Mouse (Mus musculus): Measurements from ENCODE around the gene Spaca4. TPM values are rescaled to one million over a fixed set of nuclear protein-coding genes. Genes with fewer than 3 reads are reported as not detected.
A peak's percentile ranks its signal among the peaks of the same experiment; 100 is the strongest.

Spaca4 gene
- polyA plus RNA-seq (2016; fragmentation: Nextera tagmentation; extraction: Ambion mirVana) = 0.50 TPM in 1 of 2 replicates, not detected in the other

- DNase-seq (ENCODE audit: extremely low spot score, low spot score) = no peak
- Histone ChIP-seq H3K27ac (no peak within 1 kb of the TSS), H3K4me1 (peaks cover 17% of the 10 kb centered on the region), H3K4me3 (no peak within 1 kb of the TSS), H3K9me3 (no peaks in the 10 kb centered on the region), H3K36me3 (replicated peaks) (peaks cover 98% of the 10 kb centered on the region), H3K27me3 (ENCODE audit: poor library complexity, severe bottlenecking) (no peaks in the 10 kb centered on the region)
- WGBS = 91% methylated on average over 11 of the region's 11 CpGs
These were observed at the start of gene Spaca4 for GRCm38 (mm10) chr7:45725713-45726112. TSS of gene Spaca4 (minus strand) at chr7:45725813.

GRCm38 (mm10) chr7:45775237-45775636 lies 49.6 kb upstream of the Spaca4 start:
- Histone ChIP-seq H3K36me3 (replicated peaks) (no peaks in the 10 kb centered on the region), H3K27me3 (ENCODE audit: poor library complexity, severe bottlenecking) (peaks cover 16% of the 10 kb centered on the region), H3K9me3 (no peaks in the 10 kb centered on the region), H3K4me3 (no peak overlapping the region), H3K27ac (no peak overlapping the region), H3K4me1 (peaks cover 12% of the 10 kb centered on the region)
- DNase-seq (ENCODE audit: extremely low spot score, low spot score) = no peak
- 79% methylated on average over 7 of the region's 7 CpGs for WGBS

- H3K27me3 ChIP-seq (ENCODE audit: poor library complexity, severe bottlenecking) = no peaks in the 10 kb centered on the region
- no peak overlapping the region for H3K4me3 ChIP-seq
- no peak for DNase-seq (ENCODE audit: extremely low spot score, low spot score)
These were observed 45.5 kb upstream of the Spaca4 start for GRCm38 (mm10) chr7:45771101-45771500.

GRCm38 (mm10) chr7:45770427-45771082 lies 44.9 kb upstream of the Spaca4 start:
- no peaks in the 10 kb centered on the region for H3K36me3 ChIP-seq (replicated peaks)
- no peak overlapping the region for H3K4me3 ChIP-seq
- no peaks in the 10 kb centered on the region for H3K27me3 ChIP-seq (ENCODE audit: poor library complexity, severe bottlenecking)
- no peaks in the 10 kb centered on the region for H3K9me3 ChIP-seq
- no peak for DNase-seq (ENCODE audit: extremely low spot score, low spot score)
- 79% methylated on average over 8 of the region's 8 CpGs for WGBS
- peaks cover 3% of the 10 kb centered on the region; the same call in 1 of the 2 replicates for H3K4me1 ChIP-seq
- H3K27ac ChIP-seq = no peak overlapping the region

More at GRCm38 (mm10) chr7:45771101-45771500, 45.5 kb upstream of the Spaca4 start:
- H3K27ac ChIP-seq = no peak overlapping the region
- H3K36me3 ChIP-seq (replicated peaks) = no peaks in the 10 kb centered on the region
- peaks cover 3% of the 10 kb centered on the region; the same call in 1 of the 2 replicates for H3K4me1 ChIP-seq
- H3K9me3 ChIP-seq = no peaks in the 10 kb centered on the region
- 60% methylated on average over 4 of the region's 4 CpGs for WGBS

GRCm38 (mm10) chr7:45767500-45767899 lies 41.9 kb upstream of the Spaca4 start:
- WGBS = 89% methylated on average over 6 of the region's 6 CpGs

GRCm38 (mm10) chr7:45766764-45767163 lies 41.2 kb upstream of the Spaca4 start:
- Histone ChIP-seq H3K36me3 (replicated peaks) (no peaks in the 10 kb centered on the region), H3K4me1 (peaks cover 3% of the 10 kb centered on the region; the same call in 1 of the 2 replicates), H3K9me3 (no peaks in the 10 kb centered on the region), H3K4me3 (no peak overlapping the region), H3K27ac (no peak overlapping the region), H3K27me3 (ENCODE audit: poor library complexity, severe bottlenecking) (no peaks in the 10 kb centered on the region)
- WGBS = 53% methylated on average over 8 of the region's 8 CpGs
- no peak for DNase-seq (ENCODE audit: extremely low spot score, low spot score)

More at GRCm38 (mm10) chr7:45767500-45767899, 41.9 kb upstream of the Spaca4 start:
- Histone ChIP-seq H3K9me3 (no peaks in the 10 kb centered on the region), H3K27me3 (ENCODE audit: poor library complexity, severe bottlenecking) (no peaks in the 10 kb centered on the region), H3K27ac (no peak overlapping the region), H3K4me1 (peaks cover 3% of the 10 kb centered on the region; the same call in 1 of the 2 replicates), H3K4me3 (no peak overlapping the region), H3K36me3 (replicated peaks) (no peaks in the 10 kb centered on the region)
- DNase-seq (ENCODE audit: extremely low spot score, low spot score) = no peak

GRCm38 (mm10) chr7:45765995-45766394 lies 40.4 kb upstream of the Spaca4 start:
- Histone ChIP-seq H3K9me3 (no peaks in the 10 kb centered on the region), H3K4me3 (no peak overlapping the region), H3K27me3 (ENCODE audit: poor library complexity, severe bottlenecking) (peaks cover under 1% of the 10 kb centered on the region; the same call in 1 of the 2 replicates), H3K27ac (no peak overlapping the region), H3K36me3 (replicated peaks) (no peaks in the 10 kb centered on the region), H3K4me1 (peaks cover 3% of the 10 kb centered on the region; the same call in 1 of the 2 replicates)
- DNase-seq (ENCODE audit: extremely low spot score, low spot score) = no peak
- 69% methylated on average over 8 of the region's 8 CpGs for WGBS

GRCm38 (mm10) chr7:45760151-45760550 lies 34.5 kb upstream of the Spaca4 start:
- H3K36me3 ChIP-seq (replicated peaks) = no peaks in the 10 kb centered on the region
- H3K27me3 ChIP-seq (ENCODE audit: poor library complexity, severe bottlenecking) = peaks cover 38% of the 10 kb centered on the region
- H3K4me1 ChIP-seq = peaks cover 10% of the 10 kb centered on the region
- H3K27ac ChIP-seq = no peak overlapping the region
- H3K9me3 ChIP-seq = no peaks in the 10 kb centered on the region
- 0 out of 2 replicates have a peak overlapping the region, but pooled peaks have one; percentile 46 for H3K4me3 ChIP-seq
- 75% methylated on average over 5 of the region's 5 CpGs for WGBS
- no peak for DNase-seq (ENCODE audit: extremely low spot score, low spot score)

GRCm38 (mm10) chr7:45759400-45759799 lies 33.8 kb upstream of the Spaca4 start:
- Histone ChIP-seq H3K27ac (peak overlapping the region; percentile 56; the same call in 1 of the 2 replicates), H3K9me3 (no peaks in the 10 kb centered on the region)

GRCm38 (mm10) chr7:45755703-45756102 lies 30.1 kb upstream of the Spaca4 start:
- WGBS = 67% methylated on average over 6 of the region's 6 CpGs
- DNase-seq (ENCODE audit: extremely low spot score, low spot score) = no peak

More at GRCm38 (mm10) chr7:45759400-45759799, 33.8 kb upstream of the Spaca4 start:
- 8% methylated on average over 17 of the region's 27 CpGs for WGBS
- DNase-seq (ENCODE audit: extremely low spot score, low spot score) = no peak
- H3K36me3 ChIP-seq (replicated peaks) = no peaks in the 10 kb centered on the region
- peaks cover 38% of the 10 kb centered on the region for H3K27me3 ChIP-seq (ENCODE audit: poor library complexity, severe bottlenecking)
- H3K4me3 ChIP-seq = peak overlapping the region; percentile 46
- H3K4me1 ChIP-seq = peaks cover 10% of the 10 kb centered on the region

GRCm38 (mm10) chr7:45750162-45750561 lies 24.5 kb upstream of the Spaca4 start:
- H3K4me1 ChIP-seq = peaks cover 6% of the 10 kb centered on the region
- WGBS = 82% methylated on average over 9 of the region's 9 CpGs
- H3K9me3 ChIP-seq = peaks cover 4% of the 10 kb centered on the region; the same call in 1 of the 2 replicates
- H3K27ac ChIP-seq = no peak overlapping the region
- no peak for DNase-seq (ENCODE audit: extremely low spot score, low spot score)
- no peak overlapping the region for H3K4me3 ChIP-seq
- no peaks in the 10 kb centered on the region; the same call in 1 of the 2 replicates for H3K27me3 ChIP-seq (ENCODE audit: poor library complexity, severe bottlenecking)
- H3K36me3 ChIP-seq (replicated peaks) = no peaks in the 10 kb centered on the region

More at GRCm38 (mm10) chr7:45755703-45756102, 30.1 kb upstream of the Spaca4 start:
- no peak overlapping the region for H3K4me3 ChIP-seq
- H3K36me3 ChIP-seq (replicated peaks) = no peaks in the 10 kb centered on the region
- H3K27ac ChIP-seq = no peak overlapping the region
- H3K4me1 ChIP-seq = peaks cover 10% of the 10 kb centered on the region
- no peaks in the 10 kb centered on the region for H3K9me3 ChIP-seq
- peaks cover 35% of the 10 kb centered on the region for H3K27me3 ChIP-seq (ENCODE audit: poor library complexity, severe bottlenecking)

GRCm38 (mm10) chr7:45749401-45749800 lies 23.8 kb upstream of the Spaca4 start:
- no peak overlapping the region for H3K27ac ChIP-seq
- H3K4me1 ChIP-seq = peaks cover 6% of the 10 kb centered on the region
- H3K4me3 ChIP-seq = no peak overlapping the region
- no peaks in the 10 kb centered on the region for H3K36me3 ChIP-seq (replicated peaks)
- WGBS = 63% methylated on average over 9 of the region's 10 CpGs
- no peaks in the 10 kb centered on the region; the same call in 1 of the 2 replicates for H3K27me3 ChIP-seq (ENCODE audit: poor library complexity, severe bottlenecking)
- peaks cover 4% of the 10 kb centered on the region; the same call in 1 of the 2 replicates for H3K9me3 ChIP-seq
- DNase-seq (ENCODE audit: extremely low spot score, low spot score) = no peak

- Histone ChIP-seq H3K36me3 (replicated peaks) (no peaks in the 10 kb centered on the region), H3K4me3 (no peak overlapping the region), H3K27ac (no peak overlapping the region), H3K4me1 (peaks cover 6% of the 10 kb centered on the region), H3K9me3 (peaks cover 4% of the 10 kb centered on the region; the same call in 1 of the 2 replicates), H3K27me3 (ENCODE audit: poor library complexity, severe bottlenecking) (no peaks in the 10 kb centered on the region; the same call in 1 of the 2 replicates)
- 80% methylated on average over 7 of the region's 7 CpGs for WGBS
- no peak for DNase-seq (ENCODE audit: extremely low spot score, low spot score)
These were observed 22.5 kb upstream of the Spaca4 start for GRCm38 (mm10) chr7:45748110-45748509.

All from forebrain, embryonic 10.5 days (tissue).